Mouse (Mus musculus) skeletal muscle tissue, adult 2 months (tissue): ENCODE results near the gene Nelfcd.
A peak's percentile ranks its signal among the peaks of the same experiment; 100 is the strongest.

Experiments used
- DNase-seq: peaks from one replicate; pipeline ENCODE4 v3.0.0-alpha.2; 2012; ENCODE audit warnings: low read depth, low spot score

Nelfcd gene

GRCm38 (mm10) chr2:174472818-174473549, 57.4 kb downstream of the Nelfcd start, which contains the start of gene Prelid3b:
Gene Prelid3b, minus strand, starts transcription at chr2:174473081.
- peak; percentile 100 for DNase-seq

- DNase-seq, result no peak
These were observed 57.9 kb downstream of the Nelfcd start for GRCm38 (mm10) chr2:174473550-174473927.
